Mouse (Mus musculus) layer of hippocampus, adult 9-10 months (tissue): ENCODE results near the gene Hdac9.
A peak's percentile ranks its signal among the peaks of the same experiment; 100 is the strongest.

ENCODE experiments used
- DNase-seq: peaks from one replicate; pipeline ENCODE4 v3.0.0; 2022; ENCODE audit warnings: low spot score

Hdac9 gene

GRCm38 (mm10) chr12:34806528-34806927, 110.4 kb downstream of the Hdac9 start:
- DNase-seq: no peak

GRCm38 (mm10) chr12:34803721-34804120, 113.2 kb downstream of the Hdac9 start:
- no peak for DNase-seq

GRCm38 (mm10) chr12:34802308-34802707, 114.6 kb downstream of the Hdac9 start:
- no peak for DNase-seq

GRCm38 (mm10) chr12:34801752-34802151, 115.1 kb downstream of the Hdac9 start:
- no peak for DNase-seq

- no peak for DNase-seq
These were observed 119.5 kb downstream of the Hdac9 start for GRCm38 (mm10) chr12:34797389-34797788.

- no peak for DNase-seq
These were observed 121.4 kb downstream of the Hdac9 start for GRCm38 (mm10) chr12:34795487-34795886.

- DNase-seq: no peak
These were observed 124.8 kb downstream of the Hdac9 start for GRCm38 (mm10) chr12:34792113-34792452.

GRCm38 (mm10) chr12:34791213-34792112, 125.4 kb downstream of the Hdac9 start:
- no peak for DNase-seq

GRCm38 (mm10) chr12:34789031-34789982, 127.6 kb downstream of the Hdac9 start:
- DNase-seq: no peak

- DNase-seq: no peak
These were observed 129.5 kb downstream of the Hdac9 start for GRCm38 (mm10) chr12:34787380-34787779.

GRCm38 (mm10) chr12:34783574-34783973, 133.3 kb downstream of the Hdac9 start:
- no peak for DNase-seq

GRCm38 (mm10) chr12:34779368-34779957, 137.4 kb downstream of the Hdac9 start:
- no peak for DNase-seq

GRCm38 (mm10) chr12:34776170-34776569, 140.7 kb downstream of the Hdac9 start:
- no peak for DNase-seq

GRCm38 (mm10) chr12:34774071-34774470, 142.8 kb downstream of the Hdac9 start:
- no peak for DNase-seq

- DNase-seq: no peak
These were observed 149.6 kb downstream of the Hdac9 start for GRCm38 (mm10) chr12:34767226-34767775.

GRCm38 (mm10) chr12:34747266-34747665, 169.6 kb downstream of the Hdac9 start:
- peak; percentile 50 for DNase-seq

- no peak for DNase-seq
These were observed 191.7 kb downstream of the Hdac9 start for GRCm38 (mm10) chr12:34725204-34725603.

GRCm38 (mm10) chr12:34724274-34724673, 192.6 kb downstream of the Hdac9 start:
- DNase-seq: no peak

- DNase-seq: no peak
These were observed 193.9 kb downstream of the Hdac9 start for GRCm38 (mm10) chr12:34722831-34723490.

- DNase-seq: no peak
These were observed 196.0 kb downstream of the Hdac9 start for GRCm38 (mm10) chr12:34720906-34721305.

- DNase-seq: no peak
These were observed 202.5 kb downstream of the Hdac9 start for GRCm38 (mm10) chr12:34714266-34714939.
